Mouse (Mus musculus) lung, postnatal 10 days (tissue): ENCODE measurements around the gene Ankrd50.

ENCODE experiments used
- DNase-seq: peaks from one replicate; pipeline ENCODE4 v3.0.0; 2021

Gene Ankrd50

GRCm38 (mm10) chr3:38484191-38485106 is at the start of gene Ankrd50:
Gene Ankrd50, minus strand, starts transcription at chr3:38484844.
- peak; percentile 100 for DNase-seq

- DNase-seq = no peak
Measured at GRCm38 (mm10) chr3:38534245-38534644, 49.6 kb upstream of the Ankrd50 start.

- no peak for DNase-seq
Measured at GRCm38 (mm10) chr3:38520426-38520825, 35.8 kb upstream of the Ankrd50 start.

- no peak for DNase-seq
Measured at GRCm38 (mm10) chr3:38519971-38520370, 35.3 kb upstream of the Ankrd50 start.

GRCm38 (mm10) chr3:38503606-38504005 is 19.0 kb upstream of the Ankrd50 start:
- DNase-seq = no peak

GRCm38 (mm10) chr3:38502156-38502555 is 17.5 kb upstream of the Ankrd50 start:
- DNase-seq = no peak

- no peak for DNase-seq
Measured at GRCm38 (mm10) chr3:38501739-38502138, 17.1 kb upstream of the Ankrd50 start.

GRCm38 (mm10) chr3:38501316-38501715 is 16.7 kb upstream of the Ankrd50 start:
- DNase-seq = no peak

GRCm38 (mm10) chr3:38498561-38498960 is 13.9 kb upstream of the Ankrd50 start:
- no peak for DNase-seq

- no peak for DNase-seq
Measured at GRCm38 (mm10) chr3:38496795-38497385, 12.2 kb upstream of the Ankrd50 start.

- peak; percentile 43 for DNase-seq
Measured at GRCm38 (mm10) chr3:38491702-38492101, 7.1 kb upstream of the Ankrd50 start.

- DNase-seq = no peak
Measured at GRCm38 (mm10) chr3:38491236-38491635, 6.6 kb upstream of the Ankrd50 start.

GRCm38 (mm10) chr3:38490720-38491119 is 6.1 kb upstream of the Ankrd50 start:
- DNase-seq = no peak

GRCm38 (mm10) chr3:38485107-38485545 is 482 bp upstream of the Ankrd50 start:
- no peak for DNase-seq

- DNase-seq = peak; percentile 25
Measured at GRCm38 (mm10) chr3:38483551-38483950, 1.1 kb downstream of the Ankrd50 start.

GRCm38 (mm10) chr3:38482749-38483148 is 1.9 kb downstream of the Ankrd50 start:
- peak; percentile 21 for DNase-seq

GRCm38 (mm10) chr3:38481106-38481505 is 3.5 kb downstream of the Ankrd50 start:
- no peak for DNase-seq

- DNase-seq = no peak
Measured at GRCm38 (mm10) chr3:38477936-38478335, 6.7 kb downstream of the Ankrd50 start.

- no peak for DNase-seq
Measured at GRCm38 (mm10) chr3:38475587-38475986, 9.1 kb downstream of the Ankrd50 start.

- DNase-seq = no peak
Measured at GRCm38 (mm10) chr3:38473138-38473537, 11.5 kb downstream of the Ankrd50 start.

- peak; percentile 31 for DNase-seq
Measured at GRCm38 (mm10) chr3:38471516-38471915, 13.1 kb downstream of the Ankrd50 start.

- no peak for DNase-seq
Measured at GRCm38 (mm10) chr3:38468131-38468530, 16.5 kb downstream of the Ankrd50 start.

- DNase-seq = no peak
Measured at GRCm38 (mm10) chr3:38466880-38467405, 17.7 kb downstream of the Ankrd50 start.

- DNase-seq = no peak
Measured at GRCm38 (mm10) chr3:38466139-38466538, 18.5 kb downstream of the Ankrd50 start.
